In genomic region chr7:133959200-133959599, GRCm38 (mm10) we compare ENCODE assay signal across 9 mouse cellular contexts.
DNase-seq lines count a peak whose midpoint lies in the region; ATAC-seq and TF ChIP-seq lines count a peak whose summit lies in the region.
"Had no signal": no experiment of that assay in that cellular context is flagged by ENCODE, and none has a peak within 500 bp of the region (broad histone marks: within the 10 kb centered on the region; RNA-seq: fewer than 3 reads in every experiment).

No protein-coding gene starts in this region.

- no peak for ATAC-seq in heart, embryonic 12.5 days (ENCODE audit: insufficient number of reproducible peaks, low FRiP score)
- ATAC-seq in hindbrain, embryonic 12.5 days (ENCODE audit: low FRiP score) = no peak

- no peak overlapping the region for H3K4me3 ChIP-seq in heart, embryonic 12.5 days
- H3K4me3 ChIP-seq in ES-E14 (ENCODE audit: insufficient read depth in 1 of 2, low read depth in 1 of 2, low read length in 2 of 2, poor library complexity in 1 of 2, severe bottlenecking in 1 of 2) = no peak overlapping the region
- no peak overlapping the region for H3K4me3 ChIP-seq in hindbrain, embryonic 12.5 days
- H3K4me3 ChIP-seq: limb, embryonic 12.5 days had no signal

- H3K36me3 ChIP-seq in heart, embryonic 12.5 days = no peaks in the 10 kb centered on the region
- no peaks in the 10 kb centered on the region for H3K36me3 ChIP-seq in ES-E14 (ENCODE audit: control insufficient read depth, insufficient read depth, low read length, poor library complexity, severe bottlenecking)
- no peaks in the 10 kb centered on the region for H3K36me3 ChIP-seq in hindbrain, embryonic 12.5 days
- H3K36me3 ChIP-seq: limb, embryonic 12.5 days had no signal

- 45% methylated on average over 4 of the region's 4 CpGs for WGBS in heart, embryonic 12.5 days
- WGBS in hindbrain, embryonic 12.5 days = 64% methylated on average over 4 of the region's 4 CpGs

- intact Hi-C loops in heart, postnatal 14 days (cut with DNase I) = loop anchor here (2.0 kb wide), 1 partner anchor 264 kb away; no protein-coding TSS in a partner anchor

- H3K4me1 ChIP-seq in heart, embryonic 12.5 days (replicated peaks) = peaks cover 33% of the 10 kb centered on the region
- H3K4me1 ChIP-seq in ES-E14 (ENCODE audit: control insufficient read depth in 2 of 2, insufficient read depth in 2 of 2, low read length in 2 of 2, poor library complexity in 1 of 2) = no peaks in the 10 kb centered on the region
- H3K4me1 ChIP-seq in hindbrain, embryonic 12.5 days = peaks cover 4% of the 10 kb centered on the region; the same call in 1 of the 2 replicates
- H3K4me1 ChIP-seq: limb, embryonic 12.5 days had no signal

- DNase-seq in heart, postnatal 14 days = peak; percentile 16 to 40
- DNase-seq in ES-E14 (ENCODE audit: low read depth, low spot score) = no peak
- DNase-seq in cerebellum, adult 8-10 months = peak; percentile 5
- DNase-seq in layer of hippocampus, adult 9-10 months (ENCODE audit: low spot score) = peak; percentile 3
- peak; percentile 61 for DNase-seq in retina, postnatal 1 day
- no peak for DNase-seq in thymus, postnatal 0 days (ENCODE audit: low spot score)

- H3K27ac ChIP-seq in heart, embryonic 12.5 days (ENCODE audit: poor library complexity, severe bottlenecking) = no peak overlapping the region
- no peak overlapping the region for H3K27ac ChIP-seq in ES-E14 (ENCODE audit: insufficient read depth, low read depth, low read length, poor library complexity, severe bottlenecking)
- H3K27ac ChIP-seq in hindbrain, embryonic 12.5 days = no peak overlapping the region
- H3K27ac ChIP-seq: limb, embryonic 12.5 days had no signal

- no peaks in the 10 kb centered on the region for H3K27me3 ChIP-seq in heart, embryonic 12.5 days (replicated peaks)
- no peaks in the 10 kb centered on the region for H3K27me3 ChIP-seq in hindbrain, embryonic 12.5 days
- H3K27me3 ChIP-seq: limb, embryonic 12.5 days had no signal

- H3K9me3 ChIP-seq in heart, embryonic 12.5 days (replicated peaks) = no peaks in the 10 kb centered on the region
- H3K9me3 ChIP-seq in ES-E14 (ENCODE audit: control insufficient read depth, insufficient read depth, low read depth, low read length) = no peaks in the 10 kb centered on the region
- H3K9me3 ChIP-seq in hindbrain, embryonic 12.5 days (replicated peaks) = no peaks in the 10 kb centered on the region
- H3K9me3 ChIP-seq: limb, embryonic 12.5 days had no signal

- in situ Hi-C loops in ES-E14 (cut with MboI; ENCODE audit: low sequenced_read_pairs in 2 of 2, unreplicated experiment in 2 of 2) = no loop called here

- H3K9ac ChIP-seq in heart, embryonic 12.5 days = no peak overlapping the region
- no peak overlapping the region for H3K9ac ChIP-seq in ES-E14 (ENCODE audit: insufficient read depth, low read depth, low read length, poor library complexity, severe bottlenecking)
- no peak overlapping the region for H3K9ac ChIP-seq in hindbrain, embryonic 12.5 days
- H3K9ac ChIP-seq: limb, embryonic 12.5 days had no signal

- no peak overlapping the region for H3K4me2 ChIP-seq in heart, embryonic 12.5 days
- no peak overlapping the region for H3K4me2 ChIP-seq in hindbrain, embryonic 12.5 days (replicated peaks)
- H3K4me2 ChIP-seq: limb, embryonic 12.5 days had no signal

TF ChIP-seq in ES-E14, 5 proteins besides CTCF, POLR2A, EP300 and RAD21:
- TF ChIP-seq ZC3H11A (IDR thresholded peaks at IDR 0.05; ENCODE audit: borderline replicate concordance, low read depth, low read length) = 0 out of 2 replicates have a peak, but pooled peaks have one; percentile 7
- no peak for TF ChIP-seq ZNF384 (IDR thresholded peaks at IDR 0.05; ENCODE audit: low read depth, low read length)
- TF ChIP-seq HCFC1 (IDR thresholded peaks at IDR 0.05; ENCODE audit: borderline replicate concordance, insufficient read depth, low read length) = no peak
- TF ChIP-seq CHD2 (IDR thresholded peaks at IDR 0.05; ENCODE audit: low read depth, low read length) = no peak
- TF ChIP-seq MAFK (IDR thresholded peaks at IDR 0.05; ENCODE audit: insufficient read depth, low read depth, low read length) = no peak

Comparison
In these comparisons a context has a peak if more than half of its experiments do, and no peak if none do; other contexts are left out.
1. DNase-seq: peak in heart, postnatal 14 days (2 of 2), cerebellum, adult 8-10 months (single experiment), layer of hippocampus, adult 9-10 months (single experiment) and retina, postnatal 1 day (single experiment); none in ES-E14 (single experiment) and thymus, postnatal 0 days (single experiment).